Mouse (Mus musculus): ENCODE results near the gene Tnnc1.

The Tnnc1 gene

DNA sequence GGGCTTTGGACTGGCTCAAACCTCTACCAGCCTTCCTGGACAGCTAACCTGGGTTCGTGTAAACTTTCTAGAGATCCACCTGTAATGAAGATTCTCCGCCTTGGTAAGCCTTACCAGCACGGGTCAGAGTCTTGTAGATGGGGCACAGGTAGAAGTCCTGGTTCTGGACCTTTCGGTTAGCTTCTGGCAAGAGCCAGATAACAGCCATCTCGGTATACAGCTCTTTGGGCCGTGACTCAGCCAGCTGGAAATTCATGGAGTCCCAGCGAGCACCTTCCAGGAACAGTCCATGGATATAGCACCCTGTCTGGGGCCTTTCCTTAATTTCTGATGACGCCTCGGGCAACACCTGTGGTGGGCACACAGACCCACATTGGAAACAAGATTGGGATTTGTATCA lies 52.8 kb downstream of the Tnnc1 start:
- DNase-seq, result no peak

Data from kidney, adult 11 months (tissue).